Comparison of ENCODE assay signal across 8 mouse cellular contexts in the genomic region with DNA sequence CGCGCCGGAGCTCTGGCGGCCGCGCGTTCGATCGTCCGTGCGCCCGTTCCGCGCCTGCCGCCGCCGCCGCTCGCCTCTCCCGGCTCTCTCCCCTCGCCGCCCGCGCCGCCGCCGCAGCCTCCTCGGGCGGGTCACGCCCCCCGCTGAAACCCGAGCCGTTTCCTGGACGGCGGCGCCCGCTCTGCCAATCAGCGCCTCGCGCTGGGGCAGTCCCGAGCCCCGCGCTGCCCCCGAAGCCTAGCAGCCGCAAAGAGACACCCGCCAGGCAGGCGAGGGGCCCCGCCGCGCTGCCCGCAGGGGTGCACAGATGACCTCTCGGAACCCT.
DNase-seq lines count a peak whose midpoint lies in the region; ATAC-seq lines count a peak whose summit lies in the region.

No protein-coding gene starts in this region.

- H3K4me2 ChIP-seq in intestine, embryonic 16.5 days (ENCODE audit: low read depth, low read length), result peak overlapping the region; percentile 87
- peak overlapping the region; percentile 53 for H3K4me2 ChIP-seq in liver, embryonic 13.5 days
- peak overlapping the region; percentile 85 for H3K4me2 ChIP-seq in neural tube, embryonic 11.5 days (ENCODE audit: low read depth)

- peak overlapping the region; percentile 92 for H3K27ac ChIP-seq in intestine, embryonic 16.5 days (ENCODE audit: low read length)
- H3K27ac ChIP-seq in liver, embryonic 13.5 days, result no peak overlapping the region; the same call in 1 of the 2 replicates
- peak overlapping the region; percentile 86 for H3K27ac ChIP-seq in neural tube, embryonic 11.5 days (ENCODE audit: low read depth, low read length)

- peak; percentile 20 for DNase-seq in cerebellum, adult 11-12 months
- no peak for DNase-seq in cerebellum, adult 9-10 months
- peak; percentile 90 for DNase-seq in embryo, embryonic 9.5 days (ENCODE audit: extremely low spot score)
- peak; percentile 82 to 83 for DNase-seq in heart, adult 18-20 months
- no peak for DNase-seq in liver, embryonic 13.5 days
- peak; percentile 93 for DNase-seq in neural tube, embryonic 11.5 days (ENCODE audit: low spot score)
- peak; percentile 29 for DNase-seq in thymus, postnatal 14 days

- peak overlapping the region; percentile 84 for H3K9ac ChIP-seq in intestine, embryonic 16.5 days (ENCODE audit: low read depth, low read length)
- peak overlapping the region; percentile 59 for H3K9ac ChIP-seq in liver, embryonic 13.5 days
- peak overlapping the region; percentile 90 for H3K9ac ChIP-seq in neural tube, embryonic 11.5 days (ENCODE audit: low read length)

- no peaks in the 10 kb centered on the region for H3K9me3 ChIP-seq in intestine, embryonic 16.5 days (ENCODE audit: control insufficient read depth, low read length)
- H3K9me3 ChIP-seq in liver, embryonic 13.5 days (replicated peaks), result no peaks in the 10 kb centered on the region
- H3K9me3 ChIP-seq in neural tube, embryonic 11.5 days (ENCODE audit: control insufficient read depth, low read length), result no peaks in the 10 kb centered on the region

- H3K4me1 ChIP-seq in intestine, embryonic 16.5 days (ENCODE audit: control insufficient read depth, insufficient read depth, low read length), result peaks cover 12% of the 10 kb centered on the region
- H3K4me1 ChIP-seq in liver, embryonic 13.5 days (replicated peaks), result no peaks in the 10 kb centered on the region
- peaks cover 48% of the 10 kb centered on the region for H3K4me1 ChIP-seq in neural tube, embryonic 11.5 days (ENCODE audit: control insufficient read depth, insufficient read depth, low read length)

- no peaks in the 10 kb centered on the region; the same call in 1 of the 2 replicates for H3K36me3 ChIP-seq in intestine, embryonic 16.5 days (ENCODE audit: control insufficient read depth, insufficient read depth, low read length)
- no peaks in the 10 kb centered on the region for H3K36me3 ChIP-seq in liver, embryonic 13.5 days
- H3K36me3 ChIP-seq in neural tube, embryonic 11.5 days (ENCODE audit: control insufficient read depth, insufficient read depth, low read length), result no peaks in the 10 kb centered on the region

- H3K27me3 ChIP-seq in intestine, embryonic 16.5 days (replicated peaks; ENCODE audit: control insufficient read depth, insufficient read depth, low read length), result no peaks in the 10 kb centered on the region
- peaks cover 67% of the 10 kb centered on the region for H3K27me3 ChIP-seq in liver, embryonic 13.5 days
- no peaks in the 10 kb centered on the region for H3K27me3 ChIP-seq in neural tube, embryonic 11.5 days (ENCODE audit: control insufficient read depth, insufficient read depth, low read length)

- under 1% methylated on average over 51 of the region's 52 CpGs for WGBS in intestine, embryonic 16.5 days
- WGBS in liver, embryonic 13.5 days (ENCODE audit: insufficient replicate concordance), result 0% methylated on average over 43 of the region's 52 CpGs
- under 1% methylated on average over 42 of the region's 52 CpGs for WGBS in neural tube, embryonic 11.5 days

- peak; percentile 95 for ATAC-seq in intestine, embryonic 16.5 days
- ATAC-seq in liver, embryonic 13.5 days (ENCODE audit: low read depth), result peak; percentile 74
- ATAC-seq in neural tube, embryonic 11.5 days (ENCODE audit: insufficient read depth, low FRiP score, low TSS enrichment), result peak; percentile 72

- H3K4me3 ChIP-seq in intestine, embryonic 16.5 days (ENCODE audit: low read length), result peak overlapping the region; percentile 75
- peak overlapping the region; percentile 60 for H3K4me3 ChIP-seq in liver, embryonic 13.5 days (replicated peaks)
- peak overlapping the region; percentile 88 for H3K4me3 ChIP-seq in neural tube, embryonic 11.5 days (ENCODE audit: low read depth, low read length)

Comparison
In these comparisons a context has a peak if more than half of its experiments do, and no peak if none do; other contexts are left out.
1. DNase-seq: peak in cerebellum, adult 11-12 months (single experiment), embryo, embryonic 9.5 days (single experiment), heart, adult 18-20 months (2 of 2), neural tube, embryonic 11.5 days (single experiment) and thymus, postnatal 14 days (single experiment); none in cerebellum, adult 9-10 months (single experiment) and liver, embryonic 13.5 days (single experiment).
2. Peak in every context shown above with its lines, with median percentiles within 50 percentile points of each other: ATAC-seq, H3K4me2 ChIP-seq, H3K4me3 ChIP-seq and H3K9ac ChIP-seq.